Mouse (Mus musculus): Measurements from ENCODE around the gene Mrps35. TPM values are rescaled to one million over a fixed set of nuclear protein-coding genes. Genes with fewer than 3 reads are reported as not detected.

Mrps35 gene
- polyA plus RNA-seq, 1 experiment, result 7.7 TPM

- Histone ChIP-seq H3K27ac (ENCODE audit: insufficient read depth, low read depth, low read length) (no peak overlapping the region), H3K4me1 (ENCODE audit: control insufficient read depth, insufficient read depth, insufficient read length, low read length) (peaks cover 5% of the 10 kb centered on the region), H3K36me3 (ENCODE audit: control insufficient read depth, insufficient read depth, low read length) (no peaks in the 10 kb centered on the region), H3K27me3 (ENCODE audit: control insufficient read depth, insufficient read depth, low read length) (no peaks in the 10 kb centered on the region), H3K4me3 (ENCODE audit: low read depth, low read length) (no peak overlapping the region)
- WGBS, result 67% methylated on average over 6 of the region's 7 CpGs
- no peak for TF ChIP-seq POLR2A (IDR thresholded peaks at IDR 0.05; ENCODE audit: low read depth, low read length)
These were observed 45.2 kb downstream of the Mrps35 start for GRCm38 (mm10) chr6:147087736-147088135.

GRCm38 (mm10) chr6:147088517-147088916, 46.0 kb downstream of the Mrps35 start:
- Histone ChIP-seq H3K27ac (ENCODE audit: insufficient read depth, low read depth, low read length) (no peak overlapping the region), H3K4me3 (ENCODE audit: low read depth, low read length) (no peak overlapping the region), H3K27me3 (ENCODE audit: control insufficient read depth, insufficient read depth, low read length) (no peaks in the 10 kb centered on the region), H3K36me3 (ENCODE audit: control insufficient read depth, insufficient read depth, low read length) (no peaks in the 10 kb centered on the region), H3K4me1 (ENCODE audit: control insufficient read depth, insufficient read depth, insufficient read length, low read length) (peaks cover 5% of the 10 kb centered on the region)
- TF ChIP-seq CTCF (IDR thresholded peaks at IDR 0.05; ENCODE audit: extremely low read depth, insufficient read length, insufficient replicate concordance, low read depth, low read length) (no peak), POLR2A (IDR thresholded peaks at IDR 0.05; ENCODE audit: low read depth, low read length) (no peak)
- 80% methylated on average over 3 of the region's 3 CpGs for WGBS

GRCm38 (mm10) chr6:147090191-147090590, 47.6 kb downstream of the Mrps35 start:
- H3K36me3 ChIP-seq (ENCODE audit: control insufficient read depth, insufficient read depth, low read length), result no peaks in the 10 kb centered on the region; the same call in 1 of the 2 replicates
- TF ChIP-seq CTCF (IDR thresholded peaks at IDR 0.05; ENCODE audit: extremely low read depth, insufficient read length, insufficient replicate concordance, low read depth, low read length), result no peak
- TF ChIP-seq POLR2A (IDR thresholded peaks at IDR 0.05; ENCODE audit: low read depth, low read length), result no peak
- WGBS, result 94% methylated on average over 5 of the region's 5 CpGs
- H3K4me1 ChIP-seq (ENCODE audit: control insufficient read depth, insufficient read depth, insufficient read length, low read length), result peaks cover 5% of the 10 kb centered on the region
- H3K4me3 ChIP-seq (ENCODE audit: low read depth, low read length), result no peak overlapping the region
- no peak overlapping the region for H3K27ac ChIP-seq (ENCODE audit: insufficient read depth, low read depth, low read length)
- no peaks in the 10 kb centered on the region for H3K27me3 ChIP-seq (ENCODE audit: control insufficient read depth, insufficient read depth, low read length)

- Histone ChIP-seq H3K4me3 (ENCODE audit: low read depth, low read length) (peak within 1 kb of the TSS; percentile 87), H3K27me3 (ENCODE audit: control insufficient read depth, insufficient read depth, low read length) (no peaks in the 10 kb centered on the region), H3K27ac (ENCODE audit: insufficient read depth, low read depth, low read length) (peak within 1 kb of the TSS; percentile 75), H3K36me3 (ENCODE audit: control insufficient read depth, insufficient read depth, low read length) (peaks cover 2% of the 10 kb centered on the region; the same call in 1 of the 2 replicates), H3K4me1 (ENCODE audit: control insufficient read depth, insufficient read depth, insufficient read length, low read length) (peaks cover 5% of the 10 kb centered on the region)
- TF ChIP-seq CTCF (IDR thresholded peaks at IDR 0.05; ENCODE audit: extremely low read depth, insufficient read length, insufficient replicate concordance, low read depth, low read length), result no peak
- TF ChIP-seq POLR2A (IDR thresholded peaks at IDR 0.05; ENCODE audit: low read depth, low read length), result peak; percentile 76
- WGBS, result under 1% methylated on average over 98 of the region's 99 CpGs
These were observed 48.9 kb downstream of the Mrps35 start, which contains the start of gene Klhl42 for GRCm38 (mm10) chr6:147091136-147092120. Klhl42 (plus strand) TSS chr6:147091379.

GRCm38 (mm10) chr6:147092136-147092535, 49.6 kb downstream of the Mrps35 start:
- Histone ChIP-seq H3K27ac (ENCODE audit: insufficient read depth, low read depth, low read length) (no peak overlapping the region), H3K36me3 (ENCODE audit: control insufficient read depth, insufficient read depth, low read length) (peaks cover 2% of the 10 kb centered on the region; the same call in 1 of the 2 replicates), H3K4me1 (ENCODE audit: control insufficient read depth, insufficient read depth, insufficient read length, low read length) (peaks cover 5% of the 10 kb centered on the region), H3K27me3 (ENCODE audit: control insufficient read depth, insufficient read depth, low read length) (no peaks in the 10 kb centered on the region), H3K4me3 (ENCODE audit: low read depth, low read length) (peak overlapping the region; percentile 87)
- TF ChIP-seq POLR2A (IDR thresholded peaks at IDR 0.05; ENCODE audit: low read depth, low read length) (no peak), CTCF (IDR thresholded peaks at IDR 0.05; ENCODE audit: extremely low read depth, insufficient read length, insufficient replicate concordance, low read depth, low read length) (no peak)
- 2% methylated on average over 15 of the region's 15 CpGs for WGBS

- H3K27ac ChIP-seq (ENCODE audit: insufficient read depth, low read depth, low read length), result no peak overlapping the region
- peaks cover 5% of the 10 kb centered on the region for H3K4me1 ChIP-seq (ENCODE audit: control insufficient read depth, insufficient read depth, insufficient read length, low read length)
- WGBS, result 81% methylated on average over 7 of the region's 7 CpGs
- no peak overlapping the region for H3K4me3 ChIP-seq (ENCODE audit: low read depth, low read length)
- H3K36me3 ChIP-seq (ENCODE audit: control insufficient read depth, insufficient read depth, low read length), result peaks cover 3% of the 10 kb centered on the region
- H3K27me3 ChIP-seq (ENCODE audit: control insufficient read depth, insufficient read depth, low read length), result no peaks in the 10 kb centered on the region
- TF ChIP-seq POLR2A (IDR thresholded peaks at IDR 0.05; ENCODE audit: low read depth, low read length), result no peak
- no peak for TF ChIP-seq CTCF (IDR thresholded peaks at IDR 0.05; ENCODE audit: extremely low read depth, insufficient read length, insufficient replicate concordance, low read depth, low read length)
These were observed 52.2 kb downstream of the Mrps35 start for GRCm38 (mm10) chr6:147094771-147095170.

GRCm38 (mm10) chr6:147096109-147096508, 53.5 kb downstream of the Mrps35 start:
- Histone ChIP-seq H3K27me3 (ENCODE audit: control insufficient read depth, insufficient read depth, low read length) (no peaks in the 10 kb centered on the region), H3K27ac (ENCODE audit: insufficient read depth, low read depth, low read length) (no peak overlapping the region), H3K4me1 (ENCODE audit: control insufficient read depth, insufficient read depth, insufficient read length, low read length) (peaks cover 5% of the 10 kb centered on the region; the same call in 1 of the 2 replicates), H3K36me3 (ENCODE audit: control insufficient read depth, insufficient read depth, low read length) (peaks cover 3% of the 10 kb centered on the region), H3K4me3 (ENCODE audit: low read depth, low read length) (no peak overlapping the region)
- TF ChIP-seq POLR2A (IDR thresholded peaks at IDR 0.05; ENCODE audit: low read depth, low read length), result no peak
- TF ChIP-seq CTCF (IDR thresholded peaks at IDR 0.05; ENCODE audit: extremely low read depth, insufficient read length, insufficient replicate concordance, low read depth, low read length), result no peak
- 92% methylated on average over 4 of the region's 4 CpGs for WGBS

All from small intestine, adult 2 months (tissue).